Mouse (Mus musculus): ENCODE data around the gene Pik3r5. TPM values are rescaled to one million over a fixed set of nuclear protein-coding genes. Genes with fewer than 3 reads are reported as not detected.

Pik3r5 gene
- total and polyA plus RNA-seq, 3 experiments = 3.5 to 9.4 (median 5.7) TPM

DNA sequence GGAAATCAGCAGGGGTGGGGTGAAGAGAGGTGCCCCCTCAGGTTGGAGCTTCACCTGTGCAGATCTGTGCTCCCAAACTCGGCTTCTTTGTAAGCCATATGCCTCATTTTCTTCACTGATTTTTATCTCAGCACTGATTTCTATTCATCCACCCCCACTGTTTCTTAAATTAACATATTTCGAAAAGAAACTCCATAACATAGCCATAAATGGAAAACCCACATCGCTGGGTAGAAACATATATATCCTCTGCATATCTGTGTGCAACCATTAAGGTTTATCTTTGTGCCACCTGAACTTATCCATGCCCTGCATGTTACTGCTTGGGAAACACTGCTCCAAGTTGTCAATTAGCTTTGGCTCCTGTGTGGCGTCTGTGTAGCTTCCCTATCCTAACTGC, 94.5 kb downstream of the Pik3r5 start:
- in situ Hi-C loops (cut with MboI; ENCODE audit: low pct_ligation_motif_present, low pct_unique_long_range_greater_than_20kb, low sequenced_read_pairs) = no loop called here

DNA sequence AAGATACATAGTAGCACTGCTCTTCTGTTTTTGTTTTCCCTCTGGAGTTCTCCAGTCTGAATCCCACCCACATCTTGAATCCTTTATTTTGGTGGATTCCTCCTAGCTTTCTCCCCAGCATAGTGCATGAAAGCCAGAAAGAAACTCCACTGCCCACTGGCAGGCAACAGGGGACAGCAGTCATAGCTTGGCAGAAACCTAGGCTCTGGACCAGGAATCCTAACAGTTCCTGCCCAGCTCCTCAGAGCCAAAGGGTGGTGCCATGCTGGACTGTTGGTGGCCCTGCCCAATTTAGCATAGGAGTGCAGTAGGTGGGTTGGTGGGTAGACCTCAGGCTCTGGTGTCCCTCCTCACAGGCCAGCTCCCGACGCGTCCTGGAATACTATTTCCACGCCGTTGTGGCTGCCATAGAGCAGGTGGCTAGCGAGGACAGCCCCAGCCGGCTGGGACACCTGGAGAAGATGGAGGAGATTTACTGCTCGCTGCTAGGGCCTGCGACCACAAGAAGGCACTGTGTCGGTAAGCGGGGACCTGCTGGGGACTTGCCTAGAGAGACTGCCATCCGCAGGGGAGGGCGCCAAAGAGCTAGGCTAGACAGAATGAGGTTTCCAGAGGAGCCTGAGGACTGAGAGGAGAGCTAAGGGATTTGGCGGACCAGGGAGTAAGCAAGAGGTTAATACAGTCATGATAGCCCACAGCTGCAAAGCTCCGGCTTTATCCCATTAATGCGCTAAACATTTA, 99.3 kb downstream of the Pik3r5 start:
- Histone ChIP-seq H3K79me2 (replicated peaks; ENCODE audit: control insufficient read depth, extremely low read depth, insufficient read depth, poor library complexity, severe bottlenecking) (no peaks in the 10 kb centered on the region), H3K9me3 (replicated peaks; ENCODE audit: low read length) (no peaks in the 10 kb centered on the region), H3K9ac (ENCODE audit: insufficient read depth, low read depth) (no peak overlapping the region), H3K4me1 (ENCODE audit: control insufficient read depth in 1 of 2, insufficient read depth in 2 of 2) (peaks cover 0 to 16% of the 10 kb centered on the region in 2 experiments; a peak in 2 of 4 replicates), H3K4me2 (ENCODE audit: insufficient read depth, low read depth, poor library complexity, severe bottlenecking) (no peak overlapping the region), H3K4me3 (replicated peaks in 1 of 3; ENCODE audit: low read depth in 2 of 3, low read length in 2 of 3, poor library complexity in 1 of 3) (no peak overlapping the region), H3K27me3 (replicated peaks) (no peaks in the 10 kb centered on the region), H3K36me3 (replicated peaks in 1 of 2; ENCODE audit: control insufficient read depth in 1 of 2, insufficient read depth in 1 of 2, low read length in 1 of 2) (peaks cover 93 to 100% of the 10 kb centered on the region in 2 experiments), H3K27ac (ENCODE audit: insufficient read depth, low read depth) (no peak overlapping the region)
- DNase-seq (ENCODE audit: extremely low read depth) = peak; percentile 64
- TF ChIP-seq CTCF (conservative IDR thresholded peaks at IDR 0.05 in 1 of 2, IDR thresholded peaks at IDR 0.05 in 1 of 2; ENCODE audit: low read depth in 2 of 2, low read length in 2 of 2) = peak in 1 of 2 experiments; percentile 92; a peak in 2 of 4 replicates
- TF ChIP-seq RCOR1 (conservative IDR thresholded peaks at IDR 0.05; ENCODE audit: low read depth, low read length) = no peak
- no peak for TF ChIP-seq MXI1 (IDR thresholded peaks at IDR 0.05; ENCODE audit: low read depth, low read length)
- peak; percentile 52 for TF ChIP-seq RAD21 (IDR thresholded peaks at IDR 0.05; ENCODE audit: low read depth, low read length)
- TF ChIP-seq MEF2A (IDR thresholded peaks at IDR 0.05; ENCODE audit: borderline replicate concordance, low read depth, low read length) = no peak
- TF ChIP-seq SMC3 (IDR thresholded peaks at IDR 0.05; ENCODE audit: low read depth, low read length) = peak; percentile 75
- TF ChIP-seq POLR2AphosphoS2 (IDR thresholded peaks at IDR 0.05; ENCODE audit: low read depth, low read length) = no peak
- in situ Hi-C loops (cut with MboI; ENCODE audit: low pct_ligation_motif_present, low pct_unique_long_range_greater_than_20kb, low sequenced_read_pairs) (no loop called here), dilution Hi-C loops (cut with MboI; ENCODE audit: extremely low pct_ligation_motif_present, extremely low pct_unique_long_range_greater_than_20kb, low sequenced_read_pairs) (no loop called here)

More for the DNA sequence above, 94.5 kb downstream of the Pik3r5 start:
- peaks cover 2% of the 10 kb centered on the region for H3K9me3 ChIP-seq (replicated peaks; ENCODE audit: low read length)
- H3K36me3 ChIP-seq (replicated peaks in 1 of 2; ENCODE audit: control insufficient read depth in 1 of 2, insufficient read depth in 1 of 2, low read length in 1 of 2) = peaks cover 88 to 98% of the 10 kb centered on the region in 2 experiments
- no peak overlapping the region for H3K27ac ChIP-seq (ENCODE audit: insufficient read depth, low read depth)
- no peak overlapping the region for H3K4me2 ChIP-seq (ENCODE audit: insufficient read depth, low read depth, poor library complexity, severe bottlenecking)
- no peak for DNase-seq (ENCODE audit: extremely low read depth)
- peaks cover 4 to 24% of the 10 kb centered on the region in 2 experiments; a peak in 3 of 4 replicates for H3K4me1 ChIP-seq (ENCODE audit: control insufficient read depth in 1 of 2, insufficient read depth in 2 of 2)
- H3K79me2 ChIP-seq (replicated peaks; ENCODE audit: control insufficient read depth, extremely low read depth, insufficient read depth, poor library complexity, severe bottlenecking) = peaks cover 26% of the 10 kb centered on the region
- H3K9ac ChIP-seq (ENCODE audit: insufficient read depth, low read depth) = no peak overlapping the region
- dilution Hi-C loops (cut with MboI; ENCODE audit: extremely low pct_ligation_motif_present, extremely low pct_unique_long_range_greater_than_20kb, low sequenced_read_pairs) = no loop called here
- no peak overlapping the region for H3K4me3 ChIP-seq (replicated peaks in 1 of 3; ENCODE audit: low read depth in 2 of 3, low read length in 2 of 3, poor library complexity in 1 of 3)
- TF ChIP-seq MXI1 (IDR thresholded peaks at IDR 0.05; ENCODE audit: low read depth, low read length) = no peak
- no peak for TF ChIP-seq ZMIZ1 (IDR thresholded peaks at IDR 0.05; ENCODE audit: low read depth, low read length)
- TF ChIP-seq KAT2A (IDR thresholded peaks at IDR 0.05; ENCODE audit: insufficient replicate concordance, low read length) = no peak
- no peak for TF ChIP-seq ZKSCAN1 (IDR thresholded peaks at IDR 0.05; ENCODE audit: borderline replicate concordance, low read depth, low read length)
- TF ChIP-seq CHD1 (IDR thresholded peaks at IDR 0.05; ENCODE audit: low read depth, low read length) = no peak
- no peak for TF ChIP-seq JUN (IDR thresholded peaks at IDR 0.05; ENCODE audit: insufficient read depth, low read depth, low read length)
- TF ChIP-seq MAFK (IDR thresholded peaks at IDR 0.05; ENCODE audit: insufficient replicate concordance, low read length) = no peak
- TF ChIP-seq IRF4 (IDR thresholded peaks at IDR 0.05; ENCODE audit: low read depth, low read length) = no peak
- TF ChIP-seq EP300 (IDR thresholded peaks at IDR 0.05; ENCODE audit: low read length) = no peak
- no peaks in the 10 kb centered on the region for H3K27me3 ChIP-seq (replicated peaks)

All from CH12.LX (cell line).